Mouse (Mus musculus): ENCODE measurements around the gene Phkg2. TPM values are rescaled to one million over a fixed set of nuclear protein-coding genes. Genes with fewer than 3 reads are reported as not detected.

The Phkg2 gene
- 1,776 and 1,820 TPM in 2 replicates for polyA plus RNA-seq (2012; rRNA removed)

DNA sequence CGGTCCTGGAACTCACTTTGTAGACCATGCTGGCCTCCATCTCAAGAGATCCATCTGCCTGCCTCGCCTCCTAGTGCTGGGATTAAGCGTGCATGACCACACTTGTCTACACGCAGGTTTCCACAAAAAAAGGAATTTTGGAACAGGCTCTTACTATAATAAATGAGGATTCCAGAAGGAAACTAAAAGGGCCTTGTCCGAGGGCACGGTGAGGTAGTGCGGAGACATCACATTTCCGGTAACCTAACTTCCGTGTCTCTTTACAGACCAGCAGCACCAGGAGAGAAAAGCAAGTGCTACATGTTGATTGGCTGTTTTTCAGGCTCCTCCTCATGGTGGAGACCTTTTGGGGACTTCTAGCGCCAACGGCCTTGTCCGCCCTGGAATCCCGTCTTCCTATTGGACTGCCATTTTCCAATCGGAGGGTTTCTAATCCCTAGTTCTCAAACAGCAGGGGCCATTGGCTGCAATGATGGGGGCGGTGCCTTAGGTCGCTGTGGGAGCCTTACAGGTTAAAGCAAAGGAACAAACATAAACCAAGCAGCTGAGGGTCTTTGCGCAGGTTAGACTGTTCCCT is at the start of gene Phkg2:
Gene Phkg2 (plus strand): TSS at position 446 of the 577 bp plus-strand sequence.
- Histone ChIP-seq H3K36me3 (ENCODE audit: control insufficient read depth, insufficient read depth, low read length) (no peaks in the 10 kb centered on the region; the same call in 1 of the 2 replicates), H3K27ac (ENCODE audit: control insufficient read depth, insufficient read depth, low read depth, low read length) (peak within 1 kb of the TSS; percentile 92), H3K4me3 (ENCODE audit: control insufficient read depth, low read depth, low read length) (peak within 1 kb of the TSS; percentile 88), H3K27me3 (ENCODE audit: control insufficient read depth, insufficient read depth, low read length) (no peaks in the 10 kb centered on the region), H3K4me1 (ENCODE audit: control insufficient read depth, insufficient read depth, low read length) (peaks cover 3% of the 10 kb centered on the region)
- no peak for TF ChIP-seq CTCF (IDR thresholded peaks at IDR 0.05; ENCODE audit: control insufficient read depth, insufficient read depth, insufficient replicate concordance, low read depth, low read length)
- TF ChIP-seq POLR2A (IDR thresholded peaks at IDR 0.05; ENCODE audit: control insufficient read depth, low read depth, low read length): 0 out of 2 replicates have a peak, but pooled peaks have one; percentile 34

DNA sequence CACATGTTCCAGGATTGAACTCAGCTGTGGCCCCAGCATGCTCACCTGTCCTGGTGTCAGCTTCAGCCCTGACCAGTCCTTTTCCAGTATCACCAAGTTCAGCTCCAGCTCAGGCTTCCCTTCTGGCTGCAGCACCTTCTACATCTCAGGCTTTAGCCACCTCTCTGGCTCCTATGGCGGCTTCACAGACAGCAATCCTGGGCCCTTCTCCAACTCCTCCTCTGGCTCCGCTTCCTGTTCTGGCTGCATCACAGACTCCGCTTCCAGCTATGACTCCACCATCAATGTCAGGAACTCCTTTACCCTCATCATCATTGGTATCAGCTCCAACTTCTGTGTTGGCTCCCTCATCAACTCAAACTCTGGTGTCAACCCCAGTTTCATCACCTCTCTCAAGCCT is 31.5 kb upstream of the Phkg2 start:
- no peak overlapping the region for H3K27ac ChIP-seq (ENCODE audit: control insufficient read depth, insufficient read depth, low read depth, low read length)

DNA sequence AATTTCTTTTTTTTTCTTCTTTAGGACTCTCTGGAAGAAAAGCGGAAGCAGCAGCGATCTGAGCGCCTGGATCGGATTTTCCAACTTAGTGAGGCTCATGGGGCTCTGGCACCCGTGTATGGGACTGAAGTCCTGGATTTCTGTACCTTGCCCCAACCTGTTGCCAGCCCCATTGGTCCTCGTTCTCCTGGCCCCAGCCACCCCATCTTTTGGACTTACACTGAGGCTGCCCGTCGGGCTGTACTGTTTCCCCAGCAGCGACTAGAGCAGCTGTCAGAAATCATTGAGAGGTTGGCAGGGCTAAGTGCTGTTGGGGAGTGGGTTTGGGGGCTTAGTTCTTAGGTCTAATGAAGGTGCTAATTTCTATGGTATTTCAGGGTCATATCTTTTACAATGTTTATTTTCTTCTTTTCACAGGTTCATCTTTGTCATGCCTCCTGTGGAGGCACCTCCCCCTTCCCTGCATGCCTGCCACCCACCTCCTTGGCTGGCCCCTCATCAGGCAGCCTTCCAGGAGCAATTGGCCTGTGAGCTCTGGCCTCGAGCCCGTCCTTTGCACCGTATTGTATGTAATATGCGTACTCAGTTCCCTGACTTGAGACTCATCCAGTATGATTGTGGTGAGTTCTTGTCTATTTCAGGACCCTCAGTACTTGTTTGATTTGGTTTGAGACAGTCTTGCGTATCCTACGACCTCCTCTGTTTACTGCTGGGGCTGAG is 23.9 kb upstream of the Phkg2 start:
- H3K4me1 ChIP-seq (ENCODE audit: control insufficient read depth, insufficient read depth, low read length): no peaks in the 10 kb centered on the region
- TF ChIP-seq POLR2A (IDR thresholded peaks at IDR 0.05; ENCODE audit: control insufficient read depth, low read depth, low read length) (no peak), CTCF (IDR thresholded peaks at IDR 0.05; ENCODE audit: control insufficient read depth, insufficient read depth, insufficient replicate concordance, low read depth, low read length) (no peak)
- no peak overlapping the region for H3K4me3 ChIP-seq (ENCODE audit: control insufficient read depth, low read depth, low read length)
- no peaks in the 10 kb centered on the region for H3K27me3 ChIP-seq (ENCODE audit: control insufficient read depth, insufficient read depth, low read length)
- H3K27ac ChIP-seq (ENCODE audit: control insufficient read depth, insufficient read depth, low read depth, low read length): no peak overlapping the region
- no peaks in the 10 kb centered on the region; the same call in 1 of the 2 replicates for H3K36me3 ChIP-seq (ENCODE audit: control insufficient read depth, insufficient read depth, low read length)

More for the DNA sequence above, 31.5 kb upstream of the Phkg2 start:
- Histone ChIP-seq H3K27me3 (ENCODE audit: control insufficient read depth, insufficient read depth, low read length) (no peaks in the 10 kb centered on the region), H3K4me1 (ENCODE audit: control insufficient read depth, insufficient read depth, low read length) (no peaks in the 10 kb centered on the region), H3K4me3 (ENCODE audit: control insufficient read depth, low read depth, low read length) (no peak overlapping the region), H3K36me3 (ENCODE audit: control insufficient read depth, insufficient read depth, low read length) (peaks cover 8% of the 10 kb centered on the region)
- TF ChIP-seq POLR2A (IDR thresholded peaks at IDR 0.05; ENCODE audit: control insufficient read depth, low read depth, low read length): no peak
- no peak for TF ChIP-seq CTCF (IDR thresholded peaks at IDR 0.05; ENCODE audit: control insufficient read depth, insufficient read depth, insufficient replicate concordance, low read depth, low read length)

DNA sequence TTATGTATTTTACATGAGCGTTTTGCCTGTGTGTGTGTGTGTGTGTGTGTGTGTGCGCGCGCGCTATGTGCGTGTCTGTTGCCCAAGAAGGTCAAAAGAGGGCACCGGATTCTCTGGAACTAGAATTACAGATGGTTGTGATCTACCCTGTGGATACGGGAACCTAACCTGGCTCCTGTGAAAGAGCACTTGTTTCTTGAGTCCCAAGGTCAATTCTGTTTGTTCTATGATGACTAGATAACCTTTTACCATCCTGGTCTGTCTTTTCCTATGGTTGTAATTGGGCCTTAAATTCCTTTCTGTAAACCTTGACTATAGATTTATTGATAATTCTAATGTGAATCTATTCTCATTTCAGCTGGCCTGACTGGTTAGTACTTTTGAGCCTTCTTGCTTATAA is 21.6 kb upstream of the Phkg2 start:
- H3K27ac ChIP-seq (ENCODE audit: control insufficient read depth, insufficient read depth, low read depth, low read length): no peak overlapping the region
- TF ChIP-seq POLR2A (IDR thresholded peaks at IDR 0.05; ENCODE audit: control insufficient read depth, low read depth, low read length) (no peak), CTCF (IDR thresholded peaks at IDR 0.05; ENCODE audit: control insufficient read depth, insufficient read depth, insufficient replicate concordance, low read depth, low read length) (no peak)
- no peaks in the 10 kb centered on the region; the same call in 1 of the 2 replicates for H3K36me3 ChIP-seq (ENCODE audit: control insufficient read depth, insufficient read depth, low read length)
- H3K4me1 ChIP-seq (ENCODE audit: control insufficient read depth, insufficient read depth, low read length): no peaks in the 10 kb centered on the region
- H3K4me3 ChIP-seq (ENCODE audit: control insufficient read depth, low read depth, low read length): no peak overlapping the region
- no peaks in the 10 kb centered on the region for H3K27me3 ChIP-seq (ENCODE audit: control insufficient read depth, insufficient read depth, low read length)

DNA sequence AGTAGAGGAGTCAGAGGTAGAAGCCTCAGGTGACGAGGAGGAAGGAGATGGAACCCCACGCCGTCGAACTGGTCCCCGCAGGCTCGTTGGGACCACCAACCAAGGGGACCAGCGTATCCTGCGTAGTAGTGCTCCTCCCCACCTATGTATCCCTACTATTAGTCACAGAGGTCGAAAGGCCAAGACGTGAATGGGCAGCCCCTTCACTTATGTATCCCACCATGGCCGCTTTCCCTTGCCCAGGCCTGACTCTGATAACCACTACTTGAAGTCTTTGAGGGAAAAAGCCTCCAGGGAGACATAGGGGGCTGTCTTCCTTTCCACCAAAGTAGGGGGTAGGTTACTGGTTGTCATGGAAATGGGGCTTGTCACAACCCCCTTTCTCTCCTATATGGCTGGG is 12.6 kb upstream of the Phkg2 start:
- H3K36me3 ChIP-seq (ENCODE audit: control insufficient read depth, insufficient read depth, low read length): peaks cover 5% of the 10 kb centered on the region
- no peak overlapping the region for H3K4me3 ChIP-seq (ENCODE audit: control insufficient read depth, low read depth, low read length)
- no peak for TF ChIP-seq POLR2A (IDR thresholded peaks at IDR 0.05; ENCODE audit: control insufficient read depth, low read depth, low read length)
- TF ChIP-seq CTCF (IDR thresholded peaks at IDR 0.05; ENCODE audit: control insufficient read depth, insufficient read depth, insufficient replicate concordance, low read depth, low read length): no peak
- H3K4me1 ChIP-seq (ENCODE audit: control insufficient read depth, insufficient read depth, low read length): no peaks in the 10 kb centered on the region
- no peaks in the 10 kb centered on the region for H3K27me3 ChIP-seq (ENCODE audit: control insufficient read depth, insufficient read depth, low read length)
- no peak overlapping the region for H3K27ac ChIP-seq (ENCODE audit: control insufficient read depth, insufficient read depth, low read depth, low read length)

DNA sequence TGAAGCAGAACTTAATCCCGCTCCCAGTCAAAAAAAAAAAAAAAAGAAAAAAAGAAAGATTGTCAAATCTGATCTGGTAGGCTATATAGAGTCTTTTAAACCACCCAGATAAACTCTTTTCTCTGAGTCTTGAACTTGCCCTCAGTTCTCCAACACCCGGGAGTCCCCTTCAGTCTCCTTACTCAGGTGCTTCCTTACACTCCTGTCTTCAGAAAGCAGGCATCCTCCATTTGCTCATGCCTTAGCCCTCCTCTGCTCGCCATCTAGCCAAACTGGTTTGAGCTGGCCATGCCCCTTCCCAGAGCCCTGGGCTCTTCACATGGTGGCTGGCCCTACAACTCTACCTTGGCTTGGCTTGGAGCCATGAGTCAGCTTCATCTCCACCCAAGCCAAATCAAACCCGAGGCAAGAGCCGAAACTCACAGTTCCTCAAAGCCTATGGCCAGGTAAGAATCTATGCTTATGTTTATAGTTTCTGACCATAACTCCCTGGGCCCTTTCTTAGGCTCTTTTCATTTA is 11.7 kb upstream of the Phkg2 start, which contains the start of gene Tmem265:
Gene Tmem265 (plus strand): TSS at position 51 of the 519 bp plus-strand sequence.
- no peak within 1 kb of the TSS for H3K27ac ChIP-seq (ENCODE audit: control insufficient read depth, insufficient read depth, low read depth, low read length)
- H3K4me1 ChIP-seq (ENCODE audit: control insufficient read depth, insufficient read depth, low read length): no peaks in the 10 kb centered on the region
- TF ChIP-seq CTCF (IDR thresholded peaks at IDR 0.05; ENCODE audit: control insufficient read depth, insufficient read depth, insufficient replicate concordance, low read depth, low read length) (no peak), POLR2A (IDR thresholded peaks at IDR 0.05; ENCODE audit: control insufficient read depth, low read depth, low read length) (no peak)
- peaks cover 5% of the 10 kb centered on the region for H3K36me3 ChIP-seq (ENCODE audit: control insufficient read depth, insufficient read depth, low read length)
- no peaks in the 10 kb centered on the region for H3K27me3 ChIP-seq (ENCODE audit: control insufficient read depth, insufficient read depth, low read length)
- H3K4me3 ChIP-seq (ENCODE audit: control insufficient read depth, low read depth, low read length): no peak within 1 kb of the TSS

Data from testis, adult 2 months (tissue).